In genomic region chr11:36824666-36825065, GRCm38 (mm10) we compare ENCODE assay signal across 17 mouse cellular contexts.
DNase-seq lines count a peak whose midpoint lies in the region; ATAC-seq and TF ChIP-seq lines count a peak whose summit lies in the region.
"Had no signal": no experiment of that assay in that cellular context is flagged by ENCODE, and none has a peak within 500 bp of the region (broad histone marks: within the 10 kb centered on the region; RNA-seq: fewer than 3 reads in every experiment).

No protein-coding gene starts in this region.

- no peaks in the 10 kb centered on the region for H3K36me3 ChIP-seq in midbrain, embryonic 14.5 days (ENCODE audit: control insufficient read depth, insufficient read depth, low read length)
- no peaks in the 10 kb centered on the region for H3K36me3 ChIP-seq in midbrain, embryonic 13.5 days
- H3K36me3 ChIP-seq: embryonic facial prominence, embryonic 10.5 days; forebrain, embryonic 15.5 days; heart, embryonic 12.5 days; hindbrain, embryonic 15.5 days had no signal

- DNase-seq in frontal cortex, postnatal 14 days (ENCODE audit: low spot score in 2 of 2): no peak
- no peak for DNase-seq in left cerebral cortex, adult 2 months (ENCODE audit: extremely low spot score in 1 of 2, low spot score in 2 of 2)
- no peak for DNase-seq in left cerebral cortex, postnatal 14 days (ENCODE audit: low spot score in 2 of 2)
- no peak for DNase-seq in midbrain, embryonic 14.5 days
- peak; percentile 40 for DNase-seq in brain, adult 2 months (ENCODE audit: low read depth, low spot score)
- no peak for DNase-seq in c-Kit-positive CD71-positive TER-119-positive erythroid progenitor cells, embryonic 14.5 days (ENCODE audit: low spot score)
- DNase-seq: adrenal gland, postnatal 10 days; cerebellum, adult 2 months; cerebellum, postnatal 10 days; gastrocnemius, postnatal 14 days; heart, postnatal 36 days had no signal

- H3K27ac ChIP-seq in left cerebral cortex, adult 2 months: peak overlapping the region; percentile 73
- H3K27ac ChIP-seq in midbrain, embryonic 14.5 days (replicated peaks; ENCODE audit: low read depth, low read length): 0 out of 2 replicates have a peak overlapping the region, but pooled peaks have one; percentile 1
- no peak overlapping the region for H3K27ac ChIP-seq in midbrain, embryonic 13.5 days
- H3K27ac ChIP-seq: embryonic facial prominence, embryonic 10.5 days; forebrain, embryonic 15.5 days; hindbrain, embryonic 15.5 days had no signal

- H3K9me3 ChIP-seq in midbrain, embryonic 14.5 days (ENCODE audit: control insufficient read depth, low read length): no peaks in the 10 kb centered on the region
- H3K9me3 ChIP-seq in midbrain, embryonic 13.5 days: no peaks in the 10 kb centered on the region
- H3K9me3 ChIP-seq: embryonic facial prominence, embryonic 10.5 days; forebrain, embryonic 15.5 days; heart, embryonic 12.5 days; hindbrain, embryonic 15.5 days had no signal

- no peak overlapping the region for H3K9ac ChIP-seq in midbrain, embryonic 14.5 days (replicated peaks; ENCODE audit: low read length)
- no peak overlapping the region for H3K9ac ChIP-seq in midbrain, embryonic 13.5 days (replicated peaks)
- H3K9ac ChIP-seq: forebrain, embryonic 15.5 days; heart, embryonic 12.5 days; hindbrain, embryonic 15.5 days had no signal

- no peaks in the 10 kb centered on the region for H3K27me3 ChIP-seq in midbrain, embryonic 14.5 days (ENCODE audit: control insufficient read depth, insufficient read depth, low read length)
- H3K27me3 ChIP-seq in midbrain, embryonic 13.5 days: no peaks in the 10 kb centered on the region
- H3K27me3 ChIP-seq: forebrain, embryonic 15.5 days; heart, embryonic 12.5 days; hindbrain, embryonic 15.5 days had no signal

- peak overlapping the region; percentile 32 for H3K4me3 ChIP-seq in left cerebral cortex, adult 2 months
- H3K4me3 ChIP-seq in midbrain, embryonic 14.5 days (replicated peaks; ENCODE audit: low read depth, low read length): no peak overlapping the region
- H3K4me3 ChIP-seq in midbrain, embryonic 13.5 days (replicated peaks): no peak overlapping the region
- H3K4me3 ChIP-seq: embryonic facial prominence, embryonic 10.5 days; forebrain, embryonic 15.5 days; heart, embryonic 12.5 days; hindbrain, embryonic 15.5 days had no signal

- ATAC-seq in frontal cortex, adult (ENCODE audit: low TSS enrichment): peak; percentile 86
- no peak for ATAC-seq in midbrain, embryonic 14.5 days (ENCODE audit: low FRiP score, low TSS enrichment)
- ATAC-seq in midbrain, embryonic 13.5 days: no peak
- ATAC-seq: forebrain, embryonic 15.5 days had no signal

- intact Hi-C loops in left cerebral cortex, adult 2 months (cut with DNase I): loop anchor here (5.0 kb wide), 1 partner anchor 122 kb away; no protein-coding TSS in a partner anchor
- intact Hi-C loops in left cerebral cortex, postnatal 14 days (cut with DNase I): no loop called here

- no peak for TF ChIP-seq CTCF in left cerebral cortex, adult 2 months (IDR thresholded peaks at IDR 0.05)

- WGBS in midbrain, embryonic 14.5 days: 28% methylated on average over 7 of the region's 7 CpGs
- WGBS in midbrain, embryonic 13.5 days: 35% methylated on average over 7 of the region's 7 CpGs

- H3K4me1 ChIP-seq in midbrain, embryonic 14.5 days (ENCODE audit: control insufficient read depth, insufficient read depth, low read length): 0 out of 2 replicates have a peak, but pooled peaks cover 10% of the 10 kb centered on the region
- peaks cover 13% of the 10 kb centered on the region for H3K4me1 ChIP-seq in midbrain, embryonic 13.5 days (replicated peaks)
- H3K4me1 ChIP-seq: heart, embryonic 12.5 days had no signal

- H3K4me2 ChIP-seq in midbrain, embryonic 14.5 days (ENCODE audit: low read length): no peak overlapping the region
- no peak overlapping the region for H3K4me2 ChIP-seq in midbrain, embryonic 13.5 days (replicated peaks)
- H3K4me2 ChIP-seq: forebrain, embryonic 15.5 days; heart, embryonic 12.5 days; hindbrain, embryonic 15.5 days had no signal
